Mouse (Mus musculus) brain, embryonic 14.5 days (tissue): ENCODE data around the gene Camk2d.

Experiments used
- CTCF ChIP-seq: fragments of 200-500 bp; IDR thresholded peaks from 2 replicates; pipeline ENCODE4 v1.5.1; 2012; ENCODE audit warnings: inconsistent platforms, mild to moderate bottlenecking, moderate library complexity, borderline replicate concordance; ENCODE audit not compliant: insufficient read depth, insufficient read length; ENCODE audit errors: extremely low read depth
- POLR2A ChIP-seq: fragments of 200-500 bp; IDR thresholded peaks from 2 replicates; pipeline ENCODE4 v1.6.1; 2012; ENCODE audit warnings: mild to moderate bottlenecking, inconsistent platforms, borderline replicate concordance; ENCODE audit not compliant: poor library complexity, insufficient read depth, insufficient read length, severe bottlenecking; ENCODE audit errors: extremely low read depth

- TF ChIP-seq CTCF (no peak), POLR2A (no peak)
Measured at GRCm38 (mm10) chr3:126824930-126825329, 228.8 kb downstream of the Camk2d start.
